Mouse (Mus musculus): ENCODE data around the gene Frmd6.

Frmd6 gene

GRCm38 (mm10) chr12:70827901-70828271, 2.6 kb downstream of the Frmd6 start:
- POLR2A ChIA-PET = interaction anchor here in 2 of 4 experiments (0.6 to 7.5 kb wide), 7 partner anchors 10 to 114 kb away, joined by 4 to 90 read pairs (median 48); no protein-coding TSS in a partner anchor
- CTCF ChIA-PET = no interaction called here

- CTCF ChIA-PET = interaction anchor here in 1 of 4 experiments (1.1 kb wide), 1 partner anchor 52 kb away, joined by 3 read pairs; no protein-coding TSS in a partner anchor
These were observed 5.8 kb downstream of the Frmd6 start for GRCm38 (mm10) chr12:70830982-70831566.

GRCm38 (mm10) chr12:70832216-70832998, 7.1 kb downstream of the Frmd6 start:
- ChIA-PET CTCF (interaction anchor here in 1 of 4 experiments (0.5 kb wide), 1 partner anchor 22 kb away, joined by 3 read pairs; no protein-coding TSS in a partner anchor), POLR2A (interaction anchor here in 2 of 4 experiments (0.7 to 1.4 kb wide), 4 partner anchors 7 to 76 kb away, joined by 3 to 6 read pairs (median 4); partner anchors contain the start of gene Frmd6 (in 1 of the 2))

More at GRCm38 (mm10) chr12:70830982-70831566, 5.8 kb downstream of the Frmd6 start:
- POLR2A ChIA-PET = interaction anchor here in 2 of 4 experiments (0.9 to 7.5 kb wide), 6 partner anchors 26 to 79 kb away, joined by 3 to 86 read pairs (median 4); no protein-coding TSS in a partner anchor

- ChIA-PET CTCF (no interaction called here), POLR2A (interaction anchor here in 3 of 4 experiments (0.5 to 3.6 kb wide), 7 partner anchors 7 to 77 kb away, joined by 3 to 31 read pairs (median 5); partner anchors contain the start of gene Frmd6 (in 3 of the 3))
These were observed 7.7 kb downstream of the Frmd6 start for GRCm38 (mm10) chr12:70833050-70833449.

GRCm38 (mm10) chr12:70834043-70834442, 8.7 kb downstream of the Frmd6 start:
- ChIA-PET CTCF (interaction anchor here in 3 of 4 experiments (0.7 to 0.8 kb wide), 3 partner anchors 8 to 9 kb away, joined by 3 read pairs; partner anchors contain the start of gene Frmd6 (in 1 of the 3)), POLR2A (interaction anchor here in 3 of 4 experiments (1.3 to 3.6 kb wide), 3 partner anchors 8 to 9 kb away, joined by 3 to 31 read pairs (median 6); partner anchors contain the start of gene Frmd6 (in 3 of the 3))

- ChIA-PET POLR2A (interaction anchor here in 1 of 4 experiments (3.6 kb wide), 1 partner anchor 9 kb away, joined by 31 read pairs; the partner anchor contains the start of gene Frmd6), CTCF (interaction anchor here in 1 of 4 experiments (0.8 kb wide), 1 partner anchor 9 kb away, joined by 3 read pairs; the partner anchor contains the start of gene Frmd6)
These were observed 9.7 kb downstream of the Frmd6 start for GRCm38 (mm10) chr12:70835004-70835403.

GRCm38 (mm10) chr12:70837792-70838321, 12.5 kb downstream of the Frmd6 start:
- ChIA-PET CTCF (interaction anchor here in 1 of 4 experiments (0.7 kb wide), 1 partner anchor 12 kb away, joined by 3 read pairs; no protein-coding TSS in a partner anchor), POLR2A (interaction anchor here (0.6 to 2.8 kb wide), 10 partner anchors 9 to 657 kb away, joined by 3 to 17 read pairs (median 4); partner anchors contain the start of gene Frmd6 (in 2 of the 4))

DNA sequence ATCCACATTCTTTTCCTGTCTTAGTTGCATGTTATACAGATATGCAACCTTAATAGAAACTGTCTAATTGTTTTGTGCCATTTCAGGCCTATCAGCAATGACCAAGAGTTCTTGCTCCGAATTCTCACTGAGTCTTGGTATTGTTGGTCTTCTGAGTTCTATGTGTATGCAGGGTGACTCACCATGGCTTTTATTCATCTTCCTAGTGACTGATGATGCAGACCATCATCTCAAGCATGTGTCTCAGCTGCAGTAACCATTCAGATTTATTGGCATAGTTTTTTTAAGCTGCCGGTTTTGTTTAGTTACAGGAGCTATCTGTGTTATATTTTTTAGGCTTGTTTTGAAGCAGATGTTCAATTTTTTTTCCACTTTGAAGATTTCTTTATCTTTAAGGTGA, 20.1 kb downstream of the Frmd6 start:
- CTCF ChIA-PET = no interaction called here
- POLR2A ChIA-PET = interaction anchor here in 2 of 4 experiments (0.6 to 3.3 kb wide), 5 partner anchors 9 to 70 kb away, joined by 3 to 14 read pairs (median 3); partner anchors contain the start of gene Frmd6 (in 1 of the 2)

- ChIA-PET POLR2A (interaction anchor here in 2 of 4 experiments (0.9 to 2.2 kb wide), 5 partner anchors 20 to 44 kb away, joined by 3 to 11 read pairs (median 4); partner anchors contain the start of gene Frmd6 (in 2 of the 2)), CTCF (no interaction called here)
These were observed 23.7 kb downstream of the Frmd6 start for GRCm38 (mm10) chr12:70849024-70849423.

DNA sequence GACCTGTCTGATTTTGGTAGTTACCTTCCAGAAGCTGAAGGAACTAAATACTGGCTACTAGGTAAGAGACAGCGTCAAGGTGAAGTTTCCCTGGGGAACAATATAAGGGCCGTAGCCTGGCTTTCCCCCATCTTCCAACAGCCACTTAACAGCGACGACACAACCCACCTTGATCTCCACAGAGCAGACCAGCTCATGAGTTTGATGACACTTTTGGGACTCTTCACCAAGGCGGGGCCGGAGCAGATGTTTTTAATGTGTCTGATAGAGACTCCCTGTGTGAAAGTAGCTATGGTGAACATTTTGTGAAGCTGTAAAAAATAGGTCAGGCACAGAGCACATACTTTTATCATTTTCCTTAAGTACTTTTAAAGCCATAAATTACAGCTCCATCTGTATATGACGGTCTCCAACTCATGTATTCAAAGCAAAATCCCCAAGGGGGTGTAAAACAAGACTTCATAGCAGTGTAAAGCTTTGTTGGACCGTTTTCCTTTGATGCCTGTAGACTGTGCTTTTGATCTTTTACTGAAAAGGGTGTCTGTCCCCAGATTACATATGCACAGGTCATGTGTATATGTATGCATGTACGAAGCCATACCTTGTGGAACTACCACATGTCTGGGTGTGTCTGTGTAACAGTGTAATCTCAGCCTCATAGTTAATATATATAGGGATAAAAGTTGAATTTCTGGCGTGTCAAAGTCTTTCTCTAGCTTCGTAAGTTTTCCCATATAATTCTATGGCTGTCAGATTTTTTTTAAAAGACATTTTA, 24.4 kb downstream of the Frmd6 start:
- CTCF ChIA-PET = no interaction called here
- POLR2A ChIA-PET = interaction anchor here in 2 of 4 experiments (0.5 to 2.6 kb wide), 6 partner anchors 13 to 287 kb away, joined by 3 to 11 read pairs (median 4); partner anchors contain the start of gene Frmd6 (in 1 of the 2)

DNA sequence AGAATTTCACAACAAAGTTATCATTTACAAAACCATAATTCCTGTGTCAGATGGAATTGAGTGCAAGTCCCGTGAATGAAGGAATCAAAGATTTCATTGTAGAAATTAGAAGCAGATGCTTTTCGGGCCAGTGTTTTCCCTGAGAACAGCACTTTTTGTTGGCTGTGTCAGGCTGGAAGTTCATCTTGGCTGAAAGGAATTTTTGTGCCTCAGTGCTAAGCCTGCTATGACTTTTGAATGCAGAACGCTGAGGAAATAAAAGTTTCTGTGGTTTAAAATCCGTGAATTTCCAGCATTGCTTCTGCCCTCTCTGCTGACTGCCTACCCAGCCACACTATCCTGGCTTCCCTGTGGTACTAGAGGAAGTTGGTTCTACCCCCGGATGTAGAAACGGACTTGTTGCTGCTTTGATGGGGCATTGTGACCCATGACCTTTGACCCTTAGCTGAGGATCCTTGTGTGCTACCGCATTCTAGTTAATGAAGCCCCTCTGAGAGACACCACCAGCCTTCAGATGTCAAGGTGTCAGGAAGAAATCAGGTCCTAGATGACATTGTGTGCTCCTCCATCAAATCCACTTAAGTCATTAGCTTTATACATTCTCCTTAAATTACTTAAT, 26.1 kb downstream of the Frmd6 start:
- ChIA-PET POLR2A (interaction anchor here in 1 of 4 experiments (1.3 to 2.6 kb wide), 2 partner anchors 10 to 15 kb away, joined by 3 to 6 read pairs; no protein-coding TSS in a partner anchor), CTCF (interaction anchor here in 2 of 4 experiments (0.6 kb wide), 2 partner anchors 62 to 319 kb away, joined by 3 read pairs; no protein-coding TSS in a partner anchor)

- CTCF ChIA-PET = interaction anchor here in 3 of 4 experiments (0.5 to 1.1 kb wide), 5 partner anchors 17 to 178 kb away, joined by 3 to 12 read pairs (median 3); no protein-coding TSS in a partner anchor
- POLR2A ChIA-PET = interaction anchor here in 3 of 4 experiments (0.7 to 5.3 kb wide), 8 partner anchors 13 to 237 kb away, joined by 3 to 21 read pairs (median 4); partner anchors contain the start of gene Frmd6 (in 1 of the 3)
These were observed 27.7 kb downstream of the Frmd6 start for GRCm38 (mm10) chr12:70853026-70853425.

- ChIA-PET CTCF (interaction anchor here in 1 of 4 experiments (0.6 kb wide), 1 partner anchor 92 kb away, joined by 3 read pairs; no protein-coding TSS in a partner anchor), POLR2A (interaction anchor here in 3 of 4 experiments (0.6 to 5.3 kb wide), 8 partner anchors 12 to 123 kb away, joined by 3 to 21 read pairs (median 4); partner anchors contain the start of gene Frmd6 (in 2 of the 3))
These were observed 30.4 kb downstream of the Frmd6 start for GRCm38 (mm10) chr12:70855678-70856077.

DNA sequence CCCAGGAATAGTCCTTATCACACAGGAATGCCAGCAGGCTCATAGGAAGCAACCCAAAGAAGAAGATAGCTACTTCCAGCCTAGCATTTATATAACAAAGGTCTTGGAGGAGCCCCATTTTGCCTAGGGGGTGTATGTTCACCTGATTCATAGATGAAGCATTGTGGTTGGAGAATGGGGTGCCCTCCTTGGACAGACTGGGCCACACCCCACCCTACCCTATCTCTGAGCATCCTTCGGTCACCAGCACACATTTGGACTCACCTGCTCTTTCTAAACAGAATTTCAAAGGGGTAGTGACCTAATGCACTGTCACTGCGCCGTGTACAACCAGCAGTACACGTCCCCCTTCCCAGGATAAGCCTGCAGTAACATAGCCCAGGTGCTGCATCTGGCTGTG, 31.5 kb downstream of the Frmd6 start:
- ChIA-PET CTCF (interaction anchor here in 1 of 4 experiments (1.1 kb wide), 1 partner anchor 53 kb away, joined by 3 read pairs; no protein-coding TSS in a partner anchor), POLR2A (interaction anchor here in 2 of 4 experiments (0.9 to 5.3 kb wide), 5 partner anchors 11 to 32 kb away, joined by 3 to 21 read pairs (median 5); partner anchors contain the start of gene Frmd6 (in 1 of the 2))

DNA sequence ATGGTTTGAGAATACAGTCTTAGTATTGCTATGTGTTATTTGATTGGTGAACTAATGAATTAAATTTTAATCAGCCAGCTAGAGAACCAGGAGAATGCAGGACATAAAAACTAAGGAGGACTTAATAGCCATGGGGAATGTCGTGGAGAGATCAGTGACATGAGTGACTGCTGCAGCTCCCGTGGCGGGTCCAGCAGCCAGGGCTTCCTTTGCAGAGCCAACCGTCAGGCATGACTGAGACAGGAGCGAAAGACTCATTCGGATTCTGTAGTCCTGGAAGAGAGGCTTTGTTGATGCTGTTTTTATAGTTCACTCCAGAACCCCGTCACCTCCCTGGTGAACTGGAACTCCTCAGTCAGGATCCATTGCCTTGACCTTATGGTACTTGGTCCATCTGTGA, 38.0 kb downstream of the Frmd6 start:
- CTCF ChIA-PET = no interaction called here
- POLR2A ChIA-PET = interaction anchor here in 2 of 4 experiments (0.9 to 1.5 kb wide), 3 partner anchors 33 to 81 kb away, joined by 3 to 4 read pairs (median 3); partner anchors contain the start of gene Frmd6 (in 1 of the 2)

DNA sequence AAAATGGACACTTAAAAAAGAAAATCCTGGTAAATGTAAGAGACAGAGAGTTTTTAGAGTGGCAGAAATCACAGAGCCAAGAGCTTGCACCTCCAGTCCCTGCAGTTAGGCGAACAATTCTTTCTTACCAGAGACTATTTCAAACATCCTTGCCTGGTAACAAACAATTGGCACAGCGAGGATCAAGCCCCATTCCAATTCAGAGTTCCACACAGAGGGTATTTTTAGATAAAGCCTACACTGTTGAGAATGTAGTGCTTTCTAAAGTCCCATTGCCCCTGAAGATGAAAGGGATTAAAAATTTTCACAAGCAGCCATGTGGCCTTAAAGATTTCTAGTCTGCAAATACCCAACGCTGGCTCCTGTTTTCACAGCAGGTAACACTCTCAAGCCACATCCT, 42.5 kb downstream of the Frmd6 start:
- ChIA-PET POLR2A (interaction anchor here in 1 of 4 experiments (0.6 kb wide), 1 partner anchor 11 kb away, joined by 3 read pairs; no protein-coding TSS in a partner anchor), CTCF (interaction anchor here in 1 of 4 experiments (1.1 kb wide), 1 partner anchor 43 kb away, joined by 4 read pairs; no protein-coding TSS in a partner anchor)
